Mouse (Mus musculus) bone marrow macrophage, adult 2 months (primary cell): ENCODE measurements around the gene Slc36a4.

ENCODE experiments used
- CTCF ChIP-seq: IDR thresholded peaks from 2 replicates; pipeline ENCODE4 v1.5.1; 2012; ENCODE audit warnings: low read depth, mild to moderate bottlenecking, low read length, moderate library complexity
- POLR2A ChIP-seq: IDR thresholded peaks from 2 replicates; pipeline ENCODE4 v1.6.1; 2012; ENCODE audit warnings: mild to moderate bottlenecking, low read depth, low read length, borderline replicate concordance

GRCm38 (mm10) chr9:15772766-15773165, 63.2 kb downstream of the Slc36a4 start:
- TF ChIP-seq POLR2A (no peak), CTCF (no peak)
